Mouse (Mus musculus): Measurements from ENCODE around the gene Ncapg2. TPM values are rescaled to one million over a fixed set of nuclear protein-coding genes. Genes with fewer than 3 reads are reported as not detected.

Ncapg2 gene
- polyA plus RNA-seq, 1 experiment: 16.0 TPM

DNA sequence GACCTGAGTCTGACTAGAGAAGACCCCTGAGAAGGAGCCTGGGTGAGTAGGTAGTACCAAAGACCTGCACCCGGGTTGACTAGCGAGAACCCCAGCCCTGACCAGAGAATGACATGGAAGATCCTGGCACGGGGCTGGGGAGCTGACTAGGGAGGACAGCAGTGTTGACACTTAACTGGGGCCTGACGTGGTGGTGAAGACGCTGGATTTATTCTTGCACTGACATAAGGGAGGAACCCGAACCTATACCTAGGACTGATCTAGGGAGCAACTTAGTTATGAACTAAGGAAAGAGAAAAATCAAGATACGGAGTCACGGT lies 594 bp downstream of the Ncapg2 start:
- TF ChIP-seq POLR2A (IDR thresholded peaks at IDR 0.05; ENCODE audit: control insufficient read depth, extremely low read depth, insufficient read depth, low read length, poor library complexity) (no peak), CTCF (IDR thresholded peaks at IDR 0.05; ENCODE audit: borderline replicate concordance, control insufficient read depth, extremely low read depth, insufficient read depth, low read length, poor library complexity) (no peak)
- Histone ChIP-seq H3K27me3 (ENCODE audit: control insufficient read depth, insufficient read depth, low read length) (no peaks in the 10 kb centered on the region), H3K36me3 (ENCODE audit: control insufficient read depth, insufficient read depth, low read length) (peaks cover 8% of the 10 kb centered on the region), H3K4me3 (ENCODE audit: control insufficient read depth, insufficient read depth, low read length) (peak overlapping the region; percentile 67), H3K4me1 (replicated peaks; ENCODE audit: control insufficient read depth, insufficient read depth, low read length) (peaks cover 11% of the 10 kb centered on the region), H3K27ac (ENCODE audit: control insufficient read depth, insufficient read depth, low read length) (no peak overlapping the region)
- 4% methylated on average over 8 of the region's 8 CpGs for WGBS
- no peak for DNase-seq

DNA sequence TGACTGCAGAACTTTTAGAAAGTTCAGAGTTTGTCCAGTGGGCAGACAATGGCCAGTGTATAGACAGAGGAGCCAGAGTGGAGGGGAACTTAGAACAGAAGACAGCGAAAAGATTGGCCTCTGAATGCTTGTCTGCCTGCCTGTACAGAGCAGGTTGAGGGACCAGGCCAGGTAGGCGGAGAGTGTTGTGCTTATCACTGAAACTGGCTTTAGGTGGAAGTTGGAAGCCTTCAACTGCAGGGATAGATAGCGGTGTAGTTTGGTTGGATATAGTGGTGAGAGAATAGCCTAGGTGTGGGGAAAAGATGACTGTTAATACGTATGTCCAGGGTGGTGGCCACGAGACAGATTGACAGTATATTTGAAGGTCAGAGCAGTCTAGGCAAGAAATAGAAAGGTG lies 2.7 kb downstream of the Ncapg2 start:
- TF ChIP-seq CTCF (IDR thresholded peaks at IDR 0.05; ENCODE audit: borderline replicate concordance, control insufficient read depth, extremely low read depth, insufficient read depth, low read length, poor library complexity) (no peak), POLR2A (IDR thresholded peaks at IDR 0.05; ENCODE audit: control insufficient read depth, extremely low read depth, insufficient read depth, low read length, poor library complexity) (no peak)
- 97% methylated on average over 5 of the region's 5 CpGs for WGBS
- no peak for DNase-seq
- Histone ChIP-seq H3K4me1 (replicated peaks; ENCODE audit: control insufficient read depth, insufficient read depth, low read length) (peaks cover 11% of the 10 kb centered on the region), H3K4me3 (ENCODE audit: control insufficient read depth, insufficient read depth, low read length) (no peak overlapping the region), H3K36me3 (ENCODE audit: control insufficient read depth, insufficient read depth, low read length) (peaks cover 22% of the 10 kb centered on the region), H3K27ac (ENCODE audit: control insufficient read depth, insufficient read depth, low read length) (no peak overlapping the region), H3K27me3 (ENCODE audit: control insufficient read depth, insufficient read depth, low read length) (no peaks in the 10 kb centered on the region)

DNA sequence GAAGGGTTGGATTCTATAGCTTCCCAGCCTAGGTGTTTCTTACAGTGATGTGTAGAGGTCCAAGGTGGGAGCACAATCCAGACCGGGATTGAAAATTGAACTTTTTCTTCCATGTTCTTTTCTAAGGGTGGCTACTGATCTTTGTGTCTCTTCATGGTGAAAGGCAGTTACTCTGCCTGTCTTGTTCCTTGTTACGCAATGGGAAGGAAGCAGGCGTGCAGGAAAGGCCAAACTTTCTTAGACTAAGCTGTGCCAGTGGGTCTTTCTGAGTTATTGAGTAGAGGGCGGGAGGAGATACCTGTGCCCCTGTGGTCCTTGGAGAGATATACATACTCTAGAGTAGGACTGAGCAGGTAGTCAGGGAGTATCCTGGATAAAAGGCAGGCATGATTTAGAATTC lies 9.7 kb downstream of the Ncapg2 start:
- no peak for DNase-seq
- TF ChIP-seq CTCF (IDR thresholded peaks at IDR 0.05; ENCODE audit: borderline replicate concordance, control insufficient read depth, extremely low read depth, insufficient read depth, low read length, poor library complexity): no peak
- TF ChIP-seq POLR2A (IDR thresholded peaks at IDR 0.05; ENCODE audit: control insufficient read depth, extremely low read depth, insufficient read depth, low read length, poor library complexity): no peak
- Histone ChIP-seq H3K36me3 (ENCODE audit: control insufficient read depth, insufficient read depth, low read length) (peaks cover 45% of the 10 kb centered on the region), H3K27me3 (ENCODE audit: control insufficient read depth, insufficient read depth, low read length) (no peaks in the 10 kb centered on the region), H3K4me3 (ENCODE audit: control insufficient read depth, insufficient read depth, low read length) (no peak overlapping the region), H3K27ac (ENCODE audit: control insufficient read depth, insufficient read depth, low read length) (no peak overlapping the region), H3K4me1 (replicated peaks; ENCODE audit: control insufficient read depth, insufficient read depth, low read length) (no peaks in the 10 kb centered on the region)
- WGBS: 95% methylated on average over 4 of the region's 4 CpGs

DNA sequence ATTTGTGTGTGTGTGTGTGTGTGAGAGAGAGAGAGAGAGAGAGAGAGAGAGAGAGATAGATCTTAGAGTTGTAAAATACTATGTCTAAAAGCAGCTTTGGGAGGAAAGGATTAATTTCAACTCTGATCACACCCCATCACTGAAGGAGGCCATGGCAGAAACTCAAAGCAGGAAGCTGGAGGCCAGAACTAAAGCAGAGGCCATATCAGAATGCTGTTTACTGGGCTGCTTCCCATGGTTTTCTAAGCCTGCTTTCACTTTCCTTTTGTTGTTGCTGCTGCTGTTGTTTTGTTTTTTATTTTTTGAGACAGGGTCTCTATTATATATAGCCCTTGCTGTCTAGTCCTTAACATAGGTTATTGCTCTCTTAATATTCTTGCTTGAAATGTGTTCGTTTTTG lies 11.3 kb downstream of the Ncapg2 start:
- H3K36me3 ChIP-seq (ENCODE audit: control insufficient read depth, insufficient read depth, low read length): peaks cover 44% of the 10 kb centered on the region
- no peaks in the 10 kb centered on the region for H3K4me1 ChIP-seq (replicated peaks; ENCODE audit: control insufficient read depth, insufficient read depth, low read length)
- 97% methylated on average over 1 of the region's 1 CpGs for WGBS
- no peak for TF ChIP-seq POLR2A (IDR thresholded peaks at IDR 0.05; ENCODE audit: control insufficient read depth, extremely low read depth, insufficient read depth, low read length, poor library complexity)
- no peak for TF ChIP-seq CTCF (IDR thresholded peaks at IDR 0.05; ENCODE audit: borderline replicate concordance, control insufficient read depth, extremely low read depth, insufficient read depth, low read length, poor library complexity)
- no peak for DNase-seq
- no peak overlapping the region for H3K27ac ChIP-seq (ENCODE audit: control insufficient read depth, insufficient read depth, low read length)
- no peak overlapping the region for H3K4me3 ChIP-seq (ENCODE audit: control insufficient read depth, insufficient read depth, low read length)
- no peaks in the 10 kb centered on the region for H3K27me3 ChIP-seq (ENCODE audit: control insufficient read depth, insufficient read depth, low read length)

DNA sequence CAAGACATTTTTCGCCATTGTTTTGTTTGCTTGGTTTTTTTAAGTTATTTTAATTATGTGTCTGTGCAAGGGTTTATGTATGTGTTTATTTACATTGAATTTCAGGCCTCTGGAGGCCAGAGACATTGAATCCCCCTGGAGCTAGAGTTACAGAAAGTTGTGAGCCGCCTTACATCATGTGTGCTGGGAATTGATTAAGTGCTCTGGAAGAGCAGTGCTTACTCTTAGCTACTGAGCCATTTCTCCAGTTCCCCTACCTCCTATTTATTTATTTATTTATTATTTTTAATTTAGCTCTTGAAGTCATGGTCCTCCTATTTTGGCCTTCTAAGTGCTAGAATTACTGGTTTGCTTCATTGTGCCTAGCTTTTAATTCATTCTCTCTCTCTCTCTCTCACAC lies 16.5 kb downstream of the Ncapg2 start:
- 98% methylated on average over 2 of the region's 2 CpGs for WGBS

DNA sequence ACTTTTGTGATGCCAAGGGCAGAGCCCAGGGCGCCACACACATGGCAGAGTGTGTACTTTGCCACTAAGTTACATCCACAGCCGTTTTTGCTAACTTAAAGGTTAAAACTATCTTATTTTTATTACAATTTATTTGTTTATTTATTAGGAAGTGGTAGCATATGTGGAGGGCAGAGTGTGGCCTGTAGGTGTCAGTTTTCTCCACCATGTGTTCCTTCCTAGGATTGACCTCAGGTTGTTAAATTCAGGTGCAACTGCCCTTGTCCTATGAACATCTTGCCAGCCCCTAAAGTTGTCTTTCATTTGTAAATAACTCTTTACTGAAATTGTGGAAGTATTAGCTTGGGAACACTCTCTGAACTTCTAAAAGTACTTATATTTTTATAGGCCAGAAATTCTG lies 20.2 kb downstream of the Ncapg2 start:
- WGBS: 94% methylated on average over 2 of the region's 2 CpGs
- no peaks in the 10 kb centered on the region for H3K27me3 ChIP-seq (ENCODE audit: control insufficient read depth, insufficient read depth, low read length)
- H3K4me1 ChIP-seq (replicated peaks; ENCODE audit: control insufficient read depth, insufficient read depth, low read length): no peaks in the 10 kb centered on the region
- H3K27ac ChIP-seq (ENCODE audit: control insufficient read depth, insufficient read depth, low read length): no peak overlapping the region
- no peak for DNase-seq
- peaks cover 68% of the 10 kb centered on the region for H3K36me3 ChIP-seq (ENCODE audit: control insufficient read depth, insufficient read depth, low read length)
- TF ChIP-seq CTCF (IDR thresholded peaks at IDR 0.05; ENCODE audit: borderline replicate concordance, control insufficient read depth, extremely low read depth, insufficient read depth, low read length, poor library complexity) (no peak), POLR2A (IDR thresholded peaks at IDR 0.05; ENCODE audit: control insufficient read depth, extremely low read depth, insufficient read depth, low read length, poor library complexity) (no peak)
- H3K4me3 ChIP-seq (ENCODE audit: control insufficient read depth, insufficient read depth, low read length): no peak overlapping the region

More for the DNA sequence above, 16.5 kb downstream of the Ncapg2 start:
- Histone ChIP-seq H3K4me3 (ENCODE audit: control insufficient read depth, insufficient read depth, low read length) (no peak overlapping the region), H3K27me3 (ENCODE audit: control insufficient read depth, insufficient read depth, low read length) (no peaks in the 10 kb centered on the region), H3K27ac (ENCODE audit: control insufficient read depth, insufficient read depth, low read length) (no peak overlapping the region), H3K36me3 (ENCODE audit: control insufficient read depth, insufficient read depth, low read length) (peaks cover 58% of the 10 kb centered on the region), H3K4me1 (replicated peaks; ENCODE audit: control insufficient read depth, insufficient read depth, low read length) (no peaks in the 10 kb centered on the region)
- TF ChIP-seq CTCF (IDR thresholded peaks at IDR 0.05; ENCODE audit: borderline replicate concordance, control insufficient read depth, extremely low read depth, insufficient read depth, low read length, poor library complexity) (no peak), POLR2A (IDR thresholded peaks at IDR 0.05; ENCODE audit: control insufficient read depth, extremely low read depth, insufficient read depth, low read length, poor library complexity) (no peak)
- DNase-seq: no peak

DNA sequence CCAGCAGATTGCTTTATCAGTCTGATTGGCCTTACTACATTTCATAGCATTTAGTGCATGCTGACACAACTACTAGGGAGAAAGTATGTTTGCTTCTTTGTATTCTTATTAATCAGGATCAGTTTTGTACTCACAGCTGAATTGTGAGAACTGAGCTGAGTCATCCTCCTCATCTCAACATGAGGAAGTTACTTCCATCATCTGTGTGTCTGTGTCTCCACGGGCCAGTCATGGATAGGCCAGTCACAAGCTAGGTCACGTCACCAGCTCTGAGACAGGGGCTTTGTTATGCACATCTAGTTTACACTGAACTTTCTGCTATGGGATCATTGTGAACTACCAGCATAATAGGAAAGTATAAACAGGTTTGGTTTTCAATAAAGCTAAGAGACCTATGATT lies 28.5 kb downstream of the Ncapg2 start:
- TF ChIP-seq CTCF (IDR thresholded peaks at IDR 0.05; ENCODE audit: borderline replicate concordance, control insufficient read depth, extremely low read depth, insufficient read depth, low read length, poor library complexity) (no peak), POLR2A (IDR thresholded peaks at IDR 0.05; ENCODE audit: control insufficient read depth, extremely low read depth, insufficient read depth, low read length, poor library complexity) (no peak)
- no peaks in the 10 kb centered on the region for H3K27me3 ChIP-seq (ENCODE audit: control insufficient read depth, insufficient read depth, low read length)
- peaks cover 52% of the 10 kb centered on the region for H3K36me3 ChIP-seq (ENCODE audit: control insufficient read depth, insufficient read depth, low read length)
- no peak for DNase-seq
- no peak overlapping the region for H3K4me3 ChIP-seq (ENCODE audit: control insufficient read depth, insufficient read depth, low read length)
- no peaks in the 10 kb centered on the region for H3K4me1 ChIP-seq (replicated peaks; ENCODE audit: control insufficient read depth, insufficient read depth, low read length)
- 57% methylated on average over 2 of the region's 2 CpGs for WGBS
- no peak overlapping the region for H3K27ac ChIP-seq (ENCODE audit: control insufficient read depth, insufficient read depth, low read length)
